Comparison of ENCODE assay signal across 16 mouse cellular contexts in genomic region chr4:89621260-89621659, GRCm38 (mm10). TPM values are rescaled to one million over a fixed set of nuclear protein-coding genes. Genes with fewer than 3 reads are reported as not detected.
"Had no signal": no experiment of that assay in that cellular context is flagged by ENCODE, and none has a peak within 500 bp of the region (broad histone marks: within the 10 kb centered on the region; RNA-seq: fewer than 3 reads in every experiment).

No protein-coding gene starts in this region.

- DNase-seq: kidney, adult 18-20 months; kidney, postnatal 10 days; kidney, postnatal 4 days; liver; liver, embryonic 13.5 days; liver, postnatal 0 days; lung, postnatal 14 days; thymus, postnatal 4 days had no signal

- H3K4me1 ChIP-seq: limb, embryonic 12.5 days; liver, embryonic 13.5 days; lung, embryonic 15.5 days; megakaryocyte, embryonic 14.5 days; neural tube, embryonic 12.5 days had no signal

- H3K9ac ChIP-seq: limb, embryonic 12.5 days; liver, embryonic 13.5 days; liver, postnatal 0 days; lung, embryonic 15.5 days; neural tube, embryonic 12.5 days had no signal

- ATAC-seq: liver, postnatal 0 days had no signal

- H3K27ac ChIP-seq: layer of hippocampus, adult 2 months; limb, embryonic 12.5 days; liver, embryonic 13.5 days; lung, embryonic 15.5 days; macrophage; neural tube, embryonic 12.5 days had no signal

- H3K9me3 ChIP-seq: limb, embryonic 12.5 days; liver, embryonic 13.5 days; lung, embryonic 15.5 days; megakaryocyte, embryonic 14.5 days; neural tube, embryonic 12.5 days had no signal

- H3K4me3 ChIP-seq: layer of hippocampus, adult 2 months; limb, embryonic 12.5 days; liver, embryonic 13.5 days; lung, embryonic 15.5 days; megakaryocyte, embryonic 14.5 days; neural tube, embryonic 12.5 days had no signal

- H3K27me3 ChIP-seq: limb, embryonic 12.5 days; liver, embryonic 13.5 days; lung, embryonic 15.5 days; megakaryocyte, embryonic 14.5 days; neural tube, embryonic 12.5 days had no signal

- H3K36me3 ChIP-seq: limb, embryonic 12.5 days; liver, embryonic 13.5 days; lung, embryonic 15.5 days; neural tube, embryonic 12.5 days had no signal

- H3K4me2 ChIP-seq: limb, embryonic 12.5 days; liver, embryonic 13.5 days; lung, embryonic 15.5 days; neural tube, embryonic 12.5 days had no signal

RNA-seq across cellular contexts. Expression of gene Dmrta1, which starts 58.0 kb away (rescaled TPM):
- total RNA-seq: monocyte, adult 5-6 weeks; neutrophil, adult 5-6 weeks had no signal
- polyA plus RNA-seq: liver, embryonic 13.5 days; liver, postnatal 0 days; lung, embryonic 15.5 days; macrophage had no signal
